16 mouse cellular contexts compared by ENCODE assay signal in the genomic region with DNA sequence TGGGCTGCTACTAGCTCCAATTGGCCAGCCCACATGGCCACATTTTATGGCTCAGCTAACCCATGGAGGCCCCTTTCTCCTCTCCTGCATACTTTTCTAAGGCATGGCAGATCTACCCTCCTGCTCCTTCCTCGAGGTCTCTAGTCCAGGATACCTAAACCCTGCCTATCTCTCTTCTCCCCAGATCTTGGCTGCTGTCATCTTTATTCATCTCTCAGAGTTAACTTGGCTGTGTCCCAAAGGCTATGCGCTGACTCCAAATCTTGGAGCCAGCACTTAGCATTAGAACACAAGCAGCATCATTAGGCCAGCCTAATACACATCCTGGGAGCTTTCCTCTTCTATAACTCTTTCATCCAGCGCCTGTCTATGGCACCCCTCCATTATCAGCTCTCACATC.
DNase-seq lines count a peak whose midpoint lies in the region; ATAC-seq and TF ChIP-seq lines count a peak whose summit lies in the region.
"Had no signal": no experiment of that assay in that cellular context is flagged by ENCODE, and none has a peak within 500 bp of the region (broad histone marks: within the 10 kb centered on the region; RNA-seq: fewer than 3 reads in every experiment).

No protein-coding gene starts in this region.

- no peak overlapping the region for H3K4me3 ChIP-seq in lung, embryonic 14.5 days (ENCODE audit: low read depth, low read length)
- H3K4me3 ChIP-seq: embryonic facial prominence, embryonic 13.5 days; forebrain, embryonic 12.5 days; gastrocnemius, adult 2 months; heart, embryonic 13.5 days; hindbrain, embryonic 12.5 days had no signal

- no peaks in the 10 kb centered on the region for H3K27me3 ChIP-seq in lung, embryonic 14.5 days (ENCODE audit: insufficient read depth, low read length)
- H3K27me3 ChIP-seq: embryonic facial prominence, embryonic 13.5 days; forebrain, embryonic 12.5 days; heart, embryonic 13.5 days; hindbrain, embryonic 12.5 days had no signal

- 42% methylated on average over 3 of the region's 3 CpGs for WGBS in lung, embryonic 14.5 days

- 0 out of 2 replicates have a peak, but pooled peaks cover 10% of the 10 kb centered on the region for H3K4me1 ChIP-seq in lung, embryonic 14.5 days (ENCODE audit: insufficient read depth)
- H3K4me1 ChIP-seq: embryonic facial prominence, embryonic 13.5 days; forebrain, embryonic 12.5 days; heart, embryonic 13.5 days; hindbrain, embryonic 12.5 days had no signal

- no peak for TF ChIP-seq POLR2A in brain, embryonic 14.5 days (IDR thresholded peaks at IDR 0.05; ENCODE audit: borderline replicate concordance, extremely low read depth, insufficient read depth, insufficient read length, poor library complexity, severe bottlenecking)

- H3K9ac ChIP-seq in lung, embryonic 14.5 days: no peak overlapping the region
- H3K9ac ChIP-seq: embryonic facial prominence, embryonic 13.5 days; forebrain, embryonic 12.5 days; heart, embryonic 13.5 days; hindbrain, embryonic 12.5 days had no signal

- ATAC-seq in lung, embryonic 14.5 days (ENCODE audit: insufficient read depth): peak; percentile 31; the same call in 1 of the 2 replicates
- ATAC-seq: hindbrain, embryonic 16.5 days had no signal

- H3K27ac ChIP-seq in lung, embryonic 14.5 days (ENCODE audit: low read depth): no peak overlapping the region
- H3K27ac ChIP-seq: embryonic facial prominence, embryonic 13.5 days; forebrain, embryonic 12.5 days; gastrocnemius, adult 2 months; heart, embryonic 13.5 days; hindbrain, embryonic 12.5 days had no signal

- H3K9me3 ChIP-seq in lung, embryonic 14.5 days (ENCODE audit: low read depth, low read length): no peaks in the 10 kb centered on the region
- H3K9me3 ChIP-seq: embryonic facial prominence, embryonic 13.5 days; forebrain, embryonic 12.5 days; heart, embryonic 13.5 days; hindbrain, embryonic 12.5 days had no signal

- peak; percentile 54 to 59 for DNase-seq in cerebellum, postnatal 10 days
- DNase-seq in cerebellum, postnatal 25 days: no peak
- peak; percentile 76 for DNase-seq in lung, embryonic 14.5 days
- no peak for DNase-seq in lung, postnatal 14 days
- DNase-seq in Muller cell, postnatal 12 days (ENCODE audit: inconsistent ontology term): peak; percentile 12
- DNase-seq in brain, embryonic 14.5 days (ENCODE audit: low read depth): peak; percentile 47
- DNase-seq: cerebellum, adult 2 months; cerebellum, postnatal 36 days; gastrocnemius, adult 2 months; gastrocnemius, postnatal 25 days; heart, postnatal 36 days had no signal

- H3K4me2 ChIP-seq in lung, embryonic 14.5 days: no peak overlapping the region
- H3K4me2 ChIP-seq: embryonic facial prominence, embryonic 13.5 days; forebrain, embryonic 12.5 days; heart, embryonic 13.5 days; hindbrain, embryonic 12.5 days had no signal

- no peaks in the 10 kb centered on the region for H3K36me3 ChIP-seq in lung, embryonic 14.5 days (ENCODE audit: insufficient read depth)
- H3K36me3 ChIP-seq: embryonic facial prominence, embryonic 13.5 days; forebrain, embryonic 12.5 days; heart, embryonic 13.5 days; hindbrain, embryonic 12.5 days had no signal

- TF ChIP-seq CTCF in lung, embryonic 14.5 days (IDR thresholded peaks at IDR 0.05; ENCODE audit: low read depth): no peak
- no peak for TF ChIP-seq CTCF in brain, embryonic 14.5 days (IDR thresholded peaks at IDR 0.05; ENCODE audit: borderline replicate concordance, extremely low read depth, insufficient read depth, insufficient read length)

Comparison
In these comparisons a context has a peak if more than half of its experiments do, and no peak if none do; other contexts are left out.
1. DNase-seq: peak in cerebellum, postnatal 10 days (2 of 2), lung, embryonic 14.5 days (single experiment), Muller cell, postnatal 12 days (single experiment) and brain, embryonic 14.5 days (single experiment); none in cerebellum, postnatal 25 days (0 of 2) and lung, postnatal 14 days (single experiment).